Mouse (Mus musculus) embryonic facial prominence, embryonic 12.5 days (tissue): Measurements from ENCODE around the gene Med25. TPM values are rescaled to one million over a fixed set of nuclear protein-coding genes. Genes with fewer than 3 reads are reported as not detected.

Source experiments
- ATAC-seq: fragments of 200-750 bp; cut with Nextera tagmentation; 2 replicates; pipeline ENCODE4 v1.8.0; 2017; ENCODE audit not compliant: insufficient number of reproducible peaks, insufficient read depth, low FRiP score, low TSS enrichment
- H3K27ac ChIP-seq: fragments of 300-500 bp; sonication (generic); 2 replicates; pipeline ENCODE4 v1.5.1; 2016; ENCODE audit warnings: mild to moderate bottlenecking
- H3K27me3 ChIP-seq: fragments of 300-500 bp; sonication (generic); 2 replicates; pipeline ENCODE4 v1.6.1; 2016; ENCODE audit warnings: mild to moderate bottlenecking, moderate library complexity
- H3K36me3 ChIP-seq: fragments of 300-500 bp; sonication (generic); 2 replicates; pipeline ENCODE4 v1.6.1; 2016; ENCODE audit warnings: mild to moderate bottlenecking
- H3K4me1 ChIP-seq: fragments of 300-500 bp; sonication (generic); 2 replicates; pipeline ENCODE4 v1.6.1; 2016
- H3K4me2 ChIP-seq: fragments of 300-500 bp; sonication (generic); replicated peaks from 2 replicates; pipeline ENCODE4 v1.6.1; 2016; ENCODE audit warnings: mild to moderate bottlenecking, moderate library complexity
- H3K4me3 ChIP-seq: fragments of 300-500 bp; sonication (generic); 2 replicates; pipeline ENCODE4 v1.5.1; 2016; ENCODE audit warnings: mild to moderate bottlenecking
- H3K9ac ChIP-seq: fragments of 300-500 bp; sonication (generic); 2 replicates; pipeline ENCODE4 v1.6.1; 2016; ENCODE audit warnings: mild to moderate bottlenecking, moderate library complexity
- H3K9me3 ChIP-seq: fragments of 300-500 bp; sonication (generic); 2 replicates; pipeline ENCODE4 v1.6.1; 2016; ENCODE audit warnings: mild to moderate bottlenecking, moderate library complexity
- WGBS: fragments of 180-500 bp; shearing (Covaris S2); methylation state at CpG from one replicate; pipeline ENCODE4 v1.1.7; 2016; 5-methylcytosine and 5-hydroxymethylcytosine counted together
- polyA plus RNA-seq: library from polyadenylated mRNA; unstranded; fragments of >200 nt; fragmentation: Nextera tagmentation; extraction: Ambion mirVana; gene quantifications from 2 replicates; pipeline ENCODE4 v1.2.1, GENCODE M21; 2016

Med25 gene
- polyA plus RNA-seq, 1 experiment from 2014 or later = 113 TPM

DNA sequence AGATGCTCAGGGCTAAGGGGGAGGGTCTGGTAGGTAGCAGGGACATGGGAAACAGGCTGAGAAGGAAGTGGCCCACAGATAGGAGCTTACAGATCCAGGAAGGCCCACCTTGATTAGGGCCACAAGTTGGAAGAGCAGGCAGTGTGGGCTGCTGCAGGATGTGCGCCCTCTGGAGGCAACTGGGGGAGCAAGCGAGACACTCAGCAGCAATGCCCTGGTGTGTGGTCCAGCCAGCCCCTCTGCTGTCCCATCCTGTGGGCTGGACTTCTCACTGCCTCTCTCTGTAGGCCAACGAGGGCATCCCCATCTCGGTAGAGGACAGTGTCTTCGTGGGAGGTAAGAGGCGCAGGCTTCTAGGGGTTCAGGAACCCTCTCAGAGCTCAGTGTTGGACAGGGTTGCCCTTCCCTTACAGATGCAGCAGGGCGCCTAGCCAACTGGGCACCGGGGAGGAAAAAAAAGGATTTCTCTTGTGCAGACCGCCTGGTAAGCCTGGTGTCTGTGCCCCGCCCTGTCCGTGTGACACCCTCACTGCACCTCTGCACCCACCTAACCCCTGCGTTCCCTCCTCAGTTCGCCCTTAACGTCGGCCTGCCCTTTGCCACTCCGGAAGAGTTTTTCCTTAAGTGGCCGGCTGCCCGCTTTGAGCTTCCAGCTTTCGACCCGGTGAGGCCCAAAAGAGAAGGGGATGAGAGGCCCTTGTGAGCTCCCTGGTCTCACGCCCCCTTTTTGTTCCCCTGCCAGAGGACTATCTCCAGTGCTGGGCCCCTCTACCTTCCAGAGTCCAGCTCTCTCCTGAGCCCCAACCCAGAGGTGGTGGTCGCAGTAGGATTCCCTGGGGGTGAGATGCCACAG lies 31.7 kb downstream of the Med25 start:
- Histone ChIP-seq H3K4me2 (no peak overlapping the region), H3K9me3 (no peaks in the 10 kb centered on the region), H3K27ac (peak overlapping the region; percentile 43; the same call in 1 of the 2 replicates), H3K4me1 (peaks cover 36% of the 10 kb centered on the region), H3K27me3 (no peaks in the 10 kb centered on the region), H3K36me3 (peaks cover 45% of the 10 kb centered on the region), H3K4me3 (no peak overlapping the region), H3K9ac (no peak overlapping the region)
- WGBS = 63% methylated on average over 22 of the region's 22 CpGs
- ATAC-seq = no peak

DNA sequence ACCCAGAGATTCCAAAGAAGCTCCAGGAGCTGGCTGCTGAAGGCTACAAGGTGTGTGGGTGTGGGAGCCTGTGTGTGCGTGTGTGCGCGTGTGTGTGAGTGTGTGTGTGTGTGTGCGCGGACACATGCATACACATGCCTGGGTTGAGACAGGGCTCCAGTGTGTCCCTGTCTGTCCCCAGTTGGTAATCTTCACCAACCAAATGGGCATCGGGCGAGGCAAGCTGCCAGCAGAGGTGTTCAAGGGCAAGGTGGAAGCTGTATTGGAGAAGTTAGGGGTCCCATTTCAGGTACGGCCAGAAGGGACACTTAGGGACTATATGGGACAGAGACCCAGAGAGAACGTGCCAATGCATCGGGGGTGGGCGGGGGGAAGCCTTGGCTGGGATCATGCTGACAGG lies 32.6 kb downstream of the Med25 start:
- H3K4me2 ChIP-seq = no peak overlapping the region
- no peak overlapping the region for H3K9ac ChIP-seq
- peaks cover 36% of the 10 kb centered on the region for H3K36me3 ChIP-seq
- no peak overlapping the region for H3K27ac ChIP-seq
- H3K4me1 ChIP-seq = peaks cover 30% of the 10 kb centered on the region
- no peak for ATAC-seq
- no peak overlapping the region for H3K4me3 ChIP-seq
- H3K27me3 ChIP-seq = no peaks in the 10 kb centered on the region
- 91% methylated on average over 11 of the region's 11 CpGs for WGBS
- no peaks in the 10 kb centered on the region for H3K9me3 ChIP-seq

DNA sequence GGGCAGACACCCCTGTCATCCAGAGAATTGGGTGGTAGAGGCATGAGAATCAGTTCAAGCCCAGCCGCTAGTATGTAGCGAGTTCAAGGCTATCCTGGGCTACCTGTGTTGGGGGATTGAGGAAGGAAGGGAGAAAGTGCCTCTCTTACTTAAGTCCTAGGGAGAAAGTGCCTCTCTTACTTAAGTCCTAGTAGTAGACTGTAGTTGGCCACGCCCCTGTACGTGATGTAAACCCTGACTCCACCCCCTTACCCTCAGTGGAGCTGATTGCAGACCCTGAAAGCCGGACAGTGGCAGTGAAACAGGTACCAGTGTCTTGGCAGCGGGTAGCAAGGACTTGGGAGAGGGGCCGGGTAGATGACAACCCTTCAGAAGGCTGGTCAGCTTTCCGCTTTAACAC lies 34.6 kb downstream of the Med25 start:
- ATAC-seq = no peak
- H3K27me3 ChIP-seq = no peaks in the 10 kb centered on the region
- peaks cover 34% of the 10 kb centered on the region for H3K4me1 ChIP-seq
- 30% methylated on average over 8 of the region's 8 CpGs for WGBS
- H3K9ac ChIP-seq = peak overlapping the region; percentile 78
- peak overlapping the region; percentile 80 for H3K4me2 ChIP-seq
- peaks cover 18% of the 10 kb centered on the region for H3K36me3 ChIP-seq
- no peaks in the 10 kb centered on the region for H3K9me3 ChIP-seq
- peak overlapping the region; percentile 92; the same call in 1 of the 2 replicates for H3K27ac ChIP-seq
- H3K4me3 ChIP-seq = peak overlapping the region; percentile 75

DNA sequence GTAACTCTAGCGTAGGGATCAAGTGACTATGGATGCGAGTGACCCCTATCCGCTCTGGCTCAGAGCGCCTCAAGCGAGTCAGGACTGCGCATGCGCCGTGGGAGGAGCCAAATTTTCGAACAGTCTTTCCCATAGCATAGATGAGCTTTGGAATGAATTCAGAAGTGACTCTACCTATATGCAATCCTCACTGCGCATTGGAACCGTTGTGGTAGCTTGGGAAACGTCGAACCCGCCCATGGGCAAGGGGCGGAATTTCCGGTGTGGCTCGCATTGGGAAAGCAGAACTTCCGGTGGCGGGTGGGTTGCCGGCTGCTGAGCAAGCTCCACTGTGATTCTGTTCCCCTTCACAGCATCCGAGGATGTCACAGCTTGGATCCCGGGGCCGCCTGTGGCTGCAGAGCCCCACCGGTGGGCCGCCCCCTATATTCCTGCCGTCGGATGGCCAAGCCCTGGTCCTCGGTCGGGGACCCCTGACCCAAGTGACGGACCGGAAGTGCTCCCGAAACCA lies 35.4 kb downstream of the Med25 start, which contains the start of gene Pnkp:
Gene Pnkp, plus strand, starts transcription at position 98 of the 511 bp plus-strand sequence.
- Histone ChIP-seq H3K9me3 (no peaks in the 10 kb centered on the region), H3K36me3 (peaks cover 17% of the 10 kb centered on the region), H3K27me3 (no peaks in the 10 kb centered on the region), H3K9ac (peak within 1 kb of the TSS; percentile 78), H3K27ac (peak within 1 kb of the TSS; percentile 92), H3K4me2 (peak within 1 kb of the TSS; percentile 80), H3K4me1 (peaks cover 40% of the 10 kb centered on the region), H3K4me3 (peak within 1 kb of the TSS; percentile 75)
- ATAC-seq = peak; percentile 8; the same call in 1 of the 2 replicates
- WGBS = under 1% methylated on average over 32 of the region's 32 CpGs

DNA sequence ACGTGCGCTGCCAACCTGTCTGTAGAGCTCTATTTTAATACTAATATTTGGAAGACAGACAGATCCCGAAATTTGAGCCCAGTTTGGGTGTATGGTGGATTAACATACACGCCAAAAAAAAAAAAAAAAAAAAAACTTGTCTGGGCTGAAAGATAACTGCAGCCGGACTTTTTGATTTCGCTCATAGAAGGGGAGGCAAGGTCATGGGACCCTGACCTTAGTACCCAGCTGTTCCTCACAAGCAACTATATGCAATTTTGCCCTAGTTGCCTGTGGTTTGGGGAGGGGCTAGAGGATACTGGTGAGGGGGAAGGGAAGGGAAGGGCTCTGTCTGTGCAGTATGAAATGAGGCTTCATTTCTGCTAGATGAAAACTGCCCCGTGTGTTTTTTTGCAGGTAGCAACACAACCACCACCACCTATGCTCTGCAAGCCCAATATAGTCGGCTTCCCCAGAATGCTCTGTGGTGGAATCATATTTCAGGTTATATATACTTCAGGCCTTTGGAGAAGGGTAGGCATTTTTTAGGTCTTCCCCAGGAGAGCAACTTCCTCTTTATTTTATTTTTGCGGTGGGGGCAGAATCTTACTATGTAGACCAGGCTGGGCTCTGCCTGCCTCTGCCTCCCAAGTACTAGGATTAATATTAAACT lies 36.1 kb downstream of the Med25 start:
- Histone ChIP-seq H3K9ac (no peak overlapping the region), H3K27ac (peak overlapping the region; percentile 92)

DNA sequence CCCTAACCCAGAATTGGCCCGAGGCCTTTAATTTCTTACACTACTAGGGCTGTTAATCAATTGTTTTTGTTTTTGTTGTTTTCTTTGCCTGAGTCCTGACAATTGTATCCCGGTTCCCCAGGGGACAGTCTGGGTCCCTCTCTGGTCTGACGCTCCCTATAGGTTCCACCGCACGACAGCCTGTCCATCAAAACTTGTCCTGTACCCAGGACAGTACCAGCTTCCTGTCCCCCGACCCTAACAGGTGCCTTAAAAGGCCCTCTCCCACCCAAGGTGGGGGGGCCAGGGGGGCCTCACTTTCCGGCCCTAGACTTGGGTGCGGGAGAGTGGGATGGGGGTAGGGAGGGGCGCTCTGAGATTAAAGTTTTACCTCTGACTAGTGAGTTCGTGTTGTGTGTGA lies 37.5 kb downstream of the Med25 start:
- WGBS = 43% methylated on average over 10 of the region's 10 CpGs
- ATAC-seq = no peak
- Histone ChIP-seq H3K36me3 (peaks cover 13% of the 10 kb centered on the region; the same call in 1 of the 2 replicates), H3K27me3 (no peaks in the 10 kb centered on the region), H3K9ac (peak overlapping the region; percentile 54), H3K9me3 (no peaks in the 10 kb centered on the region), H3K4me1 (peaks cover 42% of the 10 kb centered on the region), H3K4me2 (peak overlapping the region; percentile 74), H3K4me3 (peak overlapping the region; percentile 44), H3K27ac (peak overlapping the region; percentile 89)

More for the DNA sequence above, 36.1 kb downstream of the Med25 start:
- WGBS = 61% methylated on average over 9 of the region's 9 CpGs
- peak overlapping the region; percentile 75 for H3K4me3 ChIP-seq
- no peaks in the 10 kb centered on the region for H3K27me3 ChIP-seq
- no peak for ATAC-seq
- peaks cover 12% of the 10 kb centered on the region; the same call in 1 of the 2 replicates for H3K36me3 ChIP-seq
- peaks cover 40% of the 10 kb centered on the region for H3K4me1 ChIP-seq
- H3K4me2 ChIP-seq = peak overlapping the region; percentile 80
- no peaks in the 10 kb centered on the region for H3K9me3 ChIP-seq

DNA sequence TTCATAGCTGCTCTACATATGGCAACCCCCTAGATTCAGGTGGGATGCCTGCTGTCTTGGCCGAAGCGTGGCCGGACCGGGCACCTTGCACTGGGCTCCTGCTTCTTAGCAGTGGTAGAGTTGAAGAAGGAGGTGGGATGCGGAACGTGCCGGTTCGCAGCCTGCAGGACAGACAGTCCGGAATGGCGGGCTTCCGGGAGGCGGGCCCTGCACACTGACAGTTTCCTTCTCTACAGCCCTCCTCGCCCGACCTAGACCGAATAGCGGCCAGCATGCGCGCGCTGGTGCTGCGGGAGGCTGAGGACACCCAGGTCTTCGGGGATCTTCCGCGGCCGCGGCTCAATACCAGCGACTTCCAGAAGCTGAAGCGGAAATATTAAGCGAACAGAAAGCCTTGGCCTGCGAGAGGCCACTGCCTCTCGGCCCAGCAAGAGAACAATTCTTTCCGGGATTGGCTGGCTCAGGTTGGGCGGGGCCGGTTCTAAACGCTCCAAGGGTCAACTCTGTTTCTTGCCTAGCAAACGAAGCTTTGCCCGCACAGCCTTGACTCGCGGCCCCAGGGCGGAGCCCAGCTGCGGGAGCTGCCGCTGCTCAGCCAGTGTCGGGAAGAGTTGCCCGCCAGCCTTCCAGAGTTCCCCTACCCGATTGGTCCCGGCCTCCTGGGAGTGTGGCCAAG lies 38.0 kb downstream of the Med25 start:
- Histone ChIP-seq H3K4me3 (peak overlapping the region; percentile 44), H3K9ac (peak overlapping the region; percentile 54), H3K4me1 (peaks cover 42% of the 10 kb centered on the region), H3K27me3 (no peaks in the 10 kb centered on the region), H3K9me3 (no peaks in the 10 kb centered on the region), H3K27ac (peak overlapping the region; percentile 89), H3K4me2 (peak overlapping the region; percentile 74), H3K36me3 (peaks cover 13% of the 10 kb centered on the region; the same call in 1 of the 2 replicates)
- 0 out of 2 replicates have a peak, but pooled peaks have one; percentile 11 for ATAC-seq
- 2% methylated on average over 45 of the region's 45 CpGs for WGBS

DNA sequence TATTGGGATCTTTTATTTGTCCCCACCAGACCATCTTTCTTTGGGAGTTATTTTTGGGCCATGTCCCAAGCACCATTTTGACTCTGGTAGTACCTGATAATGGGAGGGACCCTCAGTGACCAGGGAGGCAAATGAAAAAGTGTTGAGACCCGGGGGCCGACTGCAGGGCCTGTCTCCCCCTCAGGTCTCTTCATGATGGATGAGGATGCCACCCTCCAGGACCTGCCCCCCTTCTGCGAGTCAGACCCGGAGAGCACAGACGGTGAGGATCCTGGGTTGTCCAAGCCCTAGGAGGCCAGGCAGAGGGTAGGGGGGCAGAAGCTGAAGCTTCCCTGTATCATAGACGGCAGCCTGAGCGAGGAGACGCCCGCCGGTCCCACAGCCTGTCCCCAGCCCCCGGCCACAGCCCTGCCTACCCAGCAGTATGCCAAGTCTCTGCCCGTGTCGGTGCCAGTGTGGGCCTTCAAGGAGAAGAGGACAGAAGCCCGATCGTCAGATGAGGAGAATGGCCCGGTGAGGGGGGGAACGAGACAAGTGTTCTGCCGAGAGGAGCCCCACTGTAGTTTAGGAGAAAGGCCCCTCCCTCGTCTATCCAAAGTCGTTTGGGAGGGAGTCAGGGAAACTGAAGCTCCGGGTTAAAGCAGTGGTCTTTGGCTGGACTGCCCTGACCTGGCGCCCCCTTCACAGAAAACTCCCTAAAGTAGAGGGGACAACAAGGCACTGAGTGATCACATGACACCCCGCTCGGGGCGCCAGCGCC lies 38.7 kb downstream of the Med25 start:
- Histone ChIP-seq H3K9ac (peak overlapping the region; percentile 54), H3K4me1 (peaks cover 42% of the 10 kb centered on the region), H3K27me3 (no peaks in the 10 kb centered on the region), H3K9me3 (no peaks in the 10 kb centered on the region), H3K4me2 (peak overlapping the region; percentile 74), H3K4me3 (peak overlapping the region; percentile 44), H3K27ac (peak overlapping the region; percentile 89), H3K36me3 (peaks cover 13% of the 10 kb centered on the region; the same call in 1 of the 2 replicates)
- no peak for ATAC-seq
- WGBS = 37% methylated on average over 26 of the region's 26 CpGs

DNA sequence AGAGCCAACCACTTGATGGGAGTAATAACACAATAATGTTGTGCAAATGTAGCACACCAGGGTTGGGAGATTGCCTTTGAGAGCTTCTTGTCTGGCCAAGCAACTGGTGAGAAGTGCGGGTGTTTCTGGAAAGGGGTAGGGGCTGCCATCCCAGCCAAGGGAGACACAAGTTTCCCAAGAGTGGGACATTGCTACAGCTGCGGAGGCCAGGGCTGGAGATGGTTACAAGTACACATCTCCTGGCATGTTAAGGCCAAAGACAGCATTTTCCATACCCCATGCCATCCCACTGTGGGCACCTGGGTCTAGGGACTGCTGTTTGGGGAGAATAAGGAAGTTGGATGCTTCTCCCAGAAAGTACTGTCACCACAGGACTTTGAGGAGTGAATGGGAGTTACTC lies 39.4 kb downstream of the Med25 start:
- Histone ChIP-seq H3K36me3 (peaks cover 13% of the 10 kb centered on the region; the same call in 1 of the 2 replicates), H3K27ac (no peak overlapping the region), H3K4me2 (no peak overlapping the region), H3K4me1 (peaks cover 37% of the 10 kb centered on the region), H3K4me3 (no peak overlapping the region), H3K9ac (no peak overlapping the region), H3K27me3 (no peaks in the 10 kb centered on the region), H3K9me3 (no peaks in the 10 kb centered on the region)
- no peak for ATAC-seq
- WGBS = 93% methylated on average over 2 of the region's 2 CpGs

DNA sequence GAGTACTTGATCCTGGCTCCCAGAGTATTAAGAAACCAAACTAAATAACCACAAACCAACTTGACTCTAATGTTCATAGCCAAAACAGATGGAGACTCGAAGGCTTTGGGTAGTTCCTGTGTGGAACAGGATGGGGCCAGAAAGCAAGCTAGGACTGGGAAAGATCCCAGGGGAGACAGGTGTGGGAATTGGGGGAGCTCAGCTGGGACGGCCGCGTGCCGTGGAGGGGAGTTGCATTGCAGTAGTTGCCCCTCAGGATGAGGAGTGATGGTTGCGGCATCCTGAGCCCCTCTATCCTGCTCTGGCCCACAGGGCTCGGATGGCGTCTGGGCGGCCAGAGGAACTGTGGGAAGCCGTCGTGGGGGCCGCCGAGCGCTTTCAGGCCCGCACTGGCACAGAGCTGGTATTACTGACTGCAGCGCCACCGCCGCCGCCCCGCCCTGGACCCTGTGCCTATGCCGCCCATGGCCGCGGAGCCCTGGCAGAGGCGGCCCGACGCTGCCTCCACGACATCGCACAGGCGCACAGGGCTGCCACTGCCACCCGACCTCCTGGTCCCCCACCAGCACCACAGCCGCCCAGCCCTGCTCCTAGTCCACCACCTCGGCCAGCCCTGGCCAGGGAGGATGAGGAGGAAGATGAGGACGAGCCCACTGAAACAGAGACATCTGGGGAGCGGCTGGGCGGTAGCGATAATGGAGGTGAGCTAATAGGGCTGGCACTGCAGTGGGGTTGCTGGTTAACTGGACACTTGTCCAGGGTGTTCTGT lies 40.1 kb downstream of the Med25 start:
- H3K9me3 ChIP-seq = no peaks in the 10 kb centered on the region
- no peaks in the 10 kb centered on the region for H3K27me3 ChIP-seq
- no peak overlapping the region for H3K4me2 ChIP-seq
- 0 out of 2 replicates have a peak overlapping the region, but pooled peaks have one; percentile 5 for H3K4me3 ChIP-seq
- no peak overlapping the region for H3K9ac ChIP-seq
- ATAC-seq = no peak
- peaks cover 38% of the 10 kb centered on the region for H3K4me1 ChIP-seq
- 93% methylated on average over 36 of the region's 36 CpGs for whole genome bisulfite sequencing
- H3K27ac ChIP-seq = 0 out of 2 replicates have a peak overlapping the region, but pooled peaks have one; percentile 25
- H3K36me3 ChIP-seq = peaks cover 13% of the 10 kb centered on the region; the same call in 1 of the 2 replicates
